ENCODE assay signal across 17 mouse cellular contexts in the genomic region with DNA sequence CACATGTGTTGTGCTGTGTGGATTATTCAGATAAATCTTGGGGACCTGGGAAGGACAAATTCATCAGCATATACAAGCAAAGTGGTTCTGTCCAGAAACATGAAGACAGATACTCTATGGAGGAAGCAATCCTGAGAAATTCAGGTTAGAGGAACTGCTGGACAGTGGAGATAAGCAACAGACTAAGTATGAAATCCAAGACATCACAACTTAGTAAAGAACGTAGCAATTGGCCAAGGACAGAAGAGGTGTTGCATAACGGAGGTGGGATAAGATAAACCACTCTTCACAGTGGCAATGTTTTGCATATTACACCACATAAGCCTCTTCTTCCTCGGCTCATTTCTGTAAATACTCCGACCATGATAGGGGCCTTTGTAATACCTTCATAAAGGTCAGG. TPM values are rescaled to one million over a fixed set of nuclear protein-coding genes. Genes with fewer than 3 reads are reported as not detected.
"Had no signal": no experiment of that assay in that cellular context is flagged by ENCODE, and none has a peak within 500 bp of the region (broad histone marks: within the 10 kb centered on the region; RNA-seq: fewer than 3 reads in every experiment).

No protein-coding gene starts in this region.

- H3K9me3 ChIP-seq: kidney, embryonic 15.5 days; liver, embryonic 13.5 days; midbrain, embryonic 10.5 days; midbrain, embryonic 13.5 days; stomach, embryonic 15.5 days had no signal

- H3K9ac ChIP-seq: kidney, embryonic 15.5 days; liver, embryonic 13.5 days; midbrain, embryonic 13.5 days; stomach, embryonic 15.5 days had no signal

- H3K4me1 ChIP-seq: kidney, embryonic 15.5 days; liver, embryonic 13.5 days; midbrain, embryonic 10.5 days; midbrain, embryonic 13.5 days; stomach, embryonic 15.5 days had no signal

- H3K36me3 ChIP-seq: liver, embryonic 13.5 days; midbrain, embryonic 10.5 days; midbrain, embryonic 13.5 days; stomach, embryonic 15.5 days had no signal

- DNase-seq: kidney, adult 8-10 months; kidney, postnatal 10 days; kidney, postnatal 36 days; layer of hippocampus, postnatal 36 days; liver, embryonic 13.5 days; lung, adult 2 months; lung, postnatal 14 days; lung, postnatal 4 days; thymus, postnatal 25 days had no signal

- H3K27ac ChIP-seq: kidney, embryonic 15.5 days; left cerebral cortex, adult 2 months; liver, embryonic 13.5 days; midbrain, embryonic 10.5 days; midbrain, embryonic 13.5 days; stomach, embryonic 15.5 days had no signal

- ATAC-seq: midbrain, embryonic 13.5 days had no signal

- H3K4me3 ChIP-seq: kidney, embryonic 15.5 days; left cerebral cortex, adult 2 months; liver, embryonic 13.5 days; midbrain, embryonic 10.5 days; midbrain, embryonic 13.5 days; stomach, embryonic 15.5 days had no signal

- H3K27me3 ChIP-seq: kidney, embryonic 15.5 days; liver, embryonic 13.5 days; midbrain, embryonic 13.5 days; stomach, embryonic 15.5 days had no signal

- H3K4me2 ChIP-seq: kidney, embryonic 15.5 days; liver, embryonic 13.5 days; midbrain, embryonic 13.5 days; stomach, embryonic 15.5 days had no signal

RNA-seq across cellular contexts. Expression of a gene that starts 10.0 kb away (rescaled TPM):
- total RNA-seq: liver, adult 2 months; megakaryocyte, adult 5-6 weeks had no signal
- polyA plus RNA-seq: liver, adult 2 months; liver, embryonic 16.5 days had no signal
